Mouse (Mus musculus) lung, postnatal 10 days (tissue): ENCODE results near the gene Bsn.
"Not testable (repeated sequence)": the region's sequence is repeated elsewhere in the genome, so short reads cannot be mapped to it uniquely, and the experiment has no call there.

ENCODE experiments used
- DNase-seq: peaks from one replicate; pipeline ENCODE4 v3.0.0; 2021

Bsn gene

DNA sequence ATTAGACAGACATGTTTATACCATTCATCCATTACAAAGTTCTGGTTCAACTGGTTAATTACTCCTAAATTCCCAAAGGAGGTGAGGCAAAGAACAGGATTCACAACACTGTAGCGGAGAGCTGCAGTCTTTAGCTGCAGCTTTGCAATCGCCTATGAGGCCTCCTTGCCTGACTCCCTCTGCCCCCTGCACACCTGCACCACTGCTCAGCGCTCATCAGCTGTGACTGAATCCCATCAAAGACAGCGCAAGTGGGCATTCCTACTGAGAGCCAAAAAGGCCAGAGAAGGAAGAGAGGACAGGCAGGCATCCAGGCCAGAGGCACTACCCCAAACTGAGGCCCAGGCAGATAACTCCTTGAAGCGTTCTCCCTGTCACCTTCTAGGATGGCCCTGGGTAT lies 42.6 kb downstream of the Bsn start:
- no peak for DNase-seq

DNA sequence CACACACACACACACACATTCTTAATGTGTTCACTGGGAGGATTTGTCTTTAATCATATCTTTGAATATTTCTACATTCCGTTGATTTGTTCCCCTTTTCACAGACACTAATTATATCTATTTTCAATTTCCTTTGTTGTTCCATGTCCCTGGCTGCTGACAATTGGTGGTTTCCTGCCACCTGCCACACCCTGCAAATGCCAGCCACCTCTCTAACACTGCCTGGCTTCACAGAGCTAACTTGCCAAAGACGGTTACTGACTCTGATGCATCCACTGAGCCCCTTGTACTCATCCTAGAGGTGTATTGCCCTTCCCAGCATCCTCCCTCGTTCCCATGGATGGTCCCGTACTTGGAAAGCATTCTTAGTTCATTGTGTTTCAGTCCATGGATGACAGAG lies 43.7 kb downstream of the Bsn start:
- no peak for DNase-seq

DNA sequence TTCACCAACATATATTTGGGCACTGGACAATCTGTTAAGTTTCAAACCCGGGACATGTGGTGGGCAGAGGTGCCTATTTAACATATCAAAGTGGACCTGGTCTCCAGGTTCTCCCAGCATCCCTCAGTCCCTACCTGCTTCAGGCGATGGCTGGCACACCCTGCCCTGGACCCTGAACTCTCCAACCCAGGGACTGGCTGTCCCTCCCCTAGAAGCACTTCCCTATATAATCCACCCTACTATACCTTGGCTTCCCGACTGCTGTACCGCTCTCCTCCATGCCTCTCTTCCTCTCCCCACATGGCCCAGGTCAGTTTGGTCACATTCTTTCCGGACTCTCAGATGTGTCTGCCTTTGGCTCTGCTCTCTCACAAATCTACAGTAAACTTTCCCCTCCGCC lies 44.4 kb downstream of the Bsn start:
- no peak for DNase-seq

DNA sequence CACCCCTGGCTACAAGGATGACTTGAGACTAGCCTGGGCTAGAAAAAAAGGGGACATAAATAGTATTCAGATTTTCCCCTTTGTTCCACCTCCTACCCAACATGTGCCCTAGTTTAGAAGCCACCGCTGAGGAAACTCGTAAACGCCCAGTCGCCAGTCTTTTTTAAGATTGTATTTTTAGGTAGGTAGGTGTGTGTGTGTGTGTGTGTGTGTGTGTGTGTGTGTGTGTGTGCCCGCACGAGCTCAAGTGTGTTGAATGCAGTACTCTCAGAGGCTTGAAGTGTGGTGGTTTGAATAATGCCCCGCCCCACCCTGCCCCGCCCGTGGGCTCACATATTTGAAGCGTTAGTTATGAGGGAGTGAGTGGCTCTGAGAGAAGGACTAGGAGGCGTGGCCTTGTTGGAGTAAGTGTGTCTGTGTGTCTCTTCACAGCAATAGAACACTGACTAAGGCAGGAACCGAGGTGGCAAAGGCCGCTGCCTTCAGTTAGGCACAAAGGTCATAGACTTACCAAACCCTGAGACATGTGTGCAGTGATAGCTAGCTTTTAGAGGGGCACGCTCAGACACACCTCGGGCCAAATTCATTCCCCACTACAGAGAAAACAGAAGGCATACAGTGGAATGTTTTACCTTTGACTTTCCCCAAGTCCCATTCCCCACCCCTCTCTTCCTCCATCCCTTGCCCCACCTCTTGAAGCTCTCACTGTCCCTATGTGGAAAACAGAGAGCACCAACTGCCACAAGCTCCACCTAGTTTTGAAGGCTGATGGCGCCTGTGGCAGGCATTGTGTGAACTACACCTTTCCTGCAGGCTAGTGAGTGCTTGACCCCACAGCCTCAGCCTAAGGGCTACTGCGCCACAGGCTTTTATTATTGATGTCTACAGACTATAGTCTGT lies 45.6 kb downstream of the Bsn start:
- DNase-seq: peak; percentile 40

DNA sequence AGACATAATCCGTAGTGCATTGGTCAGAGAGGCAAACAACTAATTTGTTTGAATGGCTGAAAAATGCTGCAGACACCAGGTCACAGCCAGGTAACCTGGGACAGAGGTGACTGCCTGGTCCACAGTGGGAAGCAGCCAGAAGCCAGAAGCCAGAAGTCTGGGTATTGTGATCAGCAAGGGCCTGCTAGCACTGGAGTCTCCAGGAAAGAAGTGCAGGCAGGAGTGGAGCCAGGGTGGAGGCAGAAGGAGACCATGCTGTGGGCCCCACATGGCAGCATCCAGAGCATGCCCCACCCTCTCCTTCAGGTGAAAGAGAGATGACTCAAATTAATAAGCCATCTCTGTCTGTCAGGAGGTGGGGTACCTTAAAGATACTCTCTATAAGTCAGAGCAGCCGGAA lies 46.7 kb downstream of the Bsn start:
- DNase-seq: no peak

DNA sequence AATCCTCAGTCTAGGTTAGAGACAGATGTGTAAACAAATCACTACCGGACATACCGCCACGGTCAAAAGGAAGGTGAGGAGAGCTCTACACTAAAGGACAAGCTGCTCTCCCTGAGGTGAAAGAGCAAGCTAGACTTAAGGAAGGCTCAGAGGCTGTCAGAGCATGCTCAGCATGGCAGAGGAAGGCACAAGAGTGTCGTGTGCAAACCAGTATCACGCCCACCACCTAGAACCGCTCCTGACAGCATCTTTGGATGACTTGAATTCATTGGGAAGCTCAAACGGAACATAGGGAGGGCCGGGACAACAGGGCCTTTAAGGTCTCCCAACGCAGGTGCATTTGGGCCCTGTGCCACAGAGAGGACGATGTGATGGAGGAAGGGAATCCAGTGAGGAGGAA lies 48.8 kb downstream of the Bsn start:
- DNase-seq: no peak

DNA sequence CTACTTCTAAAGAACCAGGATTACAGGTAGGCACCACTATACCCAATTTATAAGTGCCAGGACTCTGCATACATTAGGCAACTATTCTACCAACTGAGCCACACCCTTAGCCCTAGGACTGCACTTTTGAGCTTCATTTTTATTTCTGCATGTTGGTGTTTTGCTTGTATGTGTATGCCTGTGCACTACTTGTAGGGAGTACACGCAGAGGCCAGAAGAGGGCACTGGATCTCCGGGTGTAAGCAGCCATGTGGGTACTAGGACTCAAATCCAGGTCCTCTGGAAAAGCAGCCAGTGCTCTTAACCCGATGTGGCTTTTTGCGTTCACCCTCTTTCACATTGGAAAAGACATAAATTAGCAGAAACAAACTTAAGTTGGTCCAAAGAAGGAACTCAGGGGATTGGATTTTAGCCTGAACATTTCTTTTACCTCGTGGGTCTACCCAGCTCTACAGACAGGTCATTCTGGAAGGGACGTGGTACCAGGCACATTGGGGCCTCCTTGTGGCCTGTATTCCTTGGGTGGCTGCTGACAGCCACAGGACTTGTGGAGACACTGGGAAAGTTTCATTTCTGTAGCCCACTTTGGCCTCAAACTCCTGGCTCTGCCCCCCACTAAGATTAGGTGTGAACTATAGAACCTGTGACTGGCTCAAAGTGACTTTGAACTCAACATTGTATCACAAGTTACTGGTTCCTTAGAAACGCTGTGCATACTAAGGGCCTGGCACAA lies 50.1 kb downstream of the Bsn start:
- no peak for DNase-seq

DNA sequence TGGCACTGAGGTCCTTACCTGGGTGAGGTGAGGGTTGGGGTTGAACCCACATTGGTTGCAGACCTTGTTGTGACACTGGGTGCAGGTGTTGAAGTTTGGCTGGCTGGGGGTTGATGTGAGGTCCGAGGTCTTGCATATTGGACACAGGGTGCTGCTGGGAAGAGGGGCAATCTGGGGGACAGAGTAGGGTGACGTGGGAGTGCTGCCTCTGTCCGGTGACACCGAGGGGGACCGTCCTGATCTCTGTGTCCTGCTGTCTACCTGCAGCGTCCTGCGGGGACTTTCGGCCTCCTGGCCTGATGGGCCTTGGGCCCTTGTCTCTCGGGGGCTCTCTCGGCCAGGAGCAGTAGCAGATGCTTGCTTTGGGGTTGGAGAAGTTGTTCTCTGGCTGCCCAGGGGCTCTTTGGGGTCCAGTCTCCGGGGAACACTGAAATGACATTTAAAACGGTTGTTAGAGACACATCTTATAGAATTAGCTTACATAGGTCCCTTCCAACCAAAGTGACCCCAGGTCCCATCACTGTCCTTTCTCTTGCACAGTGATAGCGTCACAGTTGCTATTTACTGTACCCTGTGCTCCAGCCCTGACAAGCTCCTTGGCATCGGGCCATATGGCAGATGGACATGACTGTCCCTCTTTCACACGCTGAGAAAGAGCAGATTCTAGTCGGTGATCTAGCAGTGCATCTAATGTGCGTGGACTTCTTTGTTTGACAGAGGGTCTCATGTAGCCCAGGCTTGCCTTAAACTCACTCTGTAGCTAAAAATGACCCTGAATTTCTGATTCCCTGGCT lies 50.8 kb downstream of the Bsn start:
- peak; percentile 27 for DNase-seq

DNA sequence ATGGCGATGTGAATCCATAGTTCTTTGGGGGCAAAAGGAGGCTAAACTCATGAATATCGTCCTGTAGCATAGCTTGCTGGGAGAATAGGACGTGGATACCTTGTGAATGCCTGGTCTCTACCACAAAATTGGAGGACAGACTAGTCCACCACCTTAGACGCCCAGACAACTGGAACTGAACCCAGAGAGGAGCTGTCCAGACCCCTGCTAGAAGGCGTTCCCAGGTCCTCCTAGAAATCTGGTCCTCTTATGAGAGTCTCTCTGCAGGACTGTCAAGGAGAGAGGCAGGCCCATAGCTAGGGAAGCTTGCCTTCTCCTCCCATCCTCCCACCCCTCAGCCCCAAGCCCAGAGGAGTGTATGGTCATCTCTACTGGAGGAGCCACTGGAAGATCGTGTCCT lies 52.1 kb downstream of the Bsn start:
- no peak for DNase-seq

DNA sequence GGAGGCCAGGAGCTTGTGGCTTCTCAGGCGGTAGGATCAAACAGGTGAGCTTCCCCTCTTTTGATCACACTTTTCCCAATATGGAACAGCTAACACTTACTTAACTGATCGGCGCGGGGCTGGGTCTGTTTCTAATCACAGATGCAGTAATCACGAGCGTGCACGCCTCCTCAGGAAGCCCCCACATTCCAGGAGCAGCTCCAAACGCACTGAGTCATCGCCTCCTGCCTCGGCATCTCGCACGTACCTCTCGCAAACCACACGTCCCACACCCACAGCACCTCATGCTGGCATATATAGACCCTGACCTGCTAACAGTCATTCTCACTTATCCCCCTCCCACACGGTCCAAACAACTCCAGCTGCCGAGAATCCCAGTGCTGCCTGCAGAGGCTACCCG lies 52.7 kb downstream of the Bsn start:
- DNase-seq: no peak

DNA sequence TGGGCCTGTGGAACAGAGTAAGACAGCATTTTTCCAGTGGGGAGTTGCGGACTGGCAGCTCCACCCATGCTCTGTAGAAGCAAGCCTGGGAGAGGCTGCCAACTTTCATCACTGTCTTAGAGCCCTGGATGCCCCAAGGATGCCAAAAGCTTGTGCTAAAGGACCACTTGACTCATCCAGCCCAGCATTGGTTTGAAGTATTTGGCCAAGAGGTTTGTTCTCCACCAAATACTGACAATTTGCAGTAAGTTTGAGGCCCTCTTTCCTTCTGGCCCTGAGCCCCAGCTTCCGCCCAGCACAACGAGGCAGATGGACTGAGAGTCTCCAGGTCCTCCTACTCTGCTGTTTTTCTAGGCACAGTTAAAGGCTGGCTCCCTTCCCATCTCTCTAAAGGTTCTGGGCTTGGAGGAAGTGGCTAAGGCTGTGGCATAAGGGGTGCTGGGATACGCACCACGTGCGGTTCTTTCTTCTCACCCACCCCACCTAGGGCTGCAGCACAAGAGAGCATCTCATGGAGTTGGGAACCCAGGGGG lies 53.2 kb downstream of the Bsn start:
- no peak for DNase-seq

DNA sequence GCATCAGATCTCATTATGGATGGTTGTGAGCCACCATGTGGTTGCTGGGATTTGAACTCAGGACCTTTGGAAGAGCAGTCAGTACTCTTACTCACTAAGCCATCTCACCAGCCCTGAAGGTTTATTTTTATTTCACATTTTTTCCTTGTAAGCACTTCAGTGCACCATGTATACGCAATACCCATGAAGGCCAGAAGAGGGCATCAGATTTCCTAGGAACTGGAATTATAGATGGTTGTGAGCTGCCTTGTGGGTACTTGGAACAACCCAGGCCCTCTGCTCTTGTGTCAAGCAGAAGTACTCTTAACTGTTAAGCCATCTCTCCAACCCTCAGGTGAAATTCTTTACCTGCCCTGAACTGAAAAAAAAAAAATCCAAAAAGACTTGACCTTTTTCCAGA lies 54.0 kb downstream of the Bsn start:
- peak; percentile 46 for DNase-seq

DNA sequence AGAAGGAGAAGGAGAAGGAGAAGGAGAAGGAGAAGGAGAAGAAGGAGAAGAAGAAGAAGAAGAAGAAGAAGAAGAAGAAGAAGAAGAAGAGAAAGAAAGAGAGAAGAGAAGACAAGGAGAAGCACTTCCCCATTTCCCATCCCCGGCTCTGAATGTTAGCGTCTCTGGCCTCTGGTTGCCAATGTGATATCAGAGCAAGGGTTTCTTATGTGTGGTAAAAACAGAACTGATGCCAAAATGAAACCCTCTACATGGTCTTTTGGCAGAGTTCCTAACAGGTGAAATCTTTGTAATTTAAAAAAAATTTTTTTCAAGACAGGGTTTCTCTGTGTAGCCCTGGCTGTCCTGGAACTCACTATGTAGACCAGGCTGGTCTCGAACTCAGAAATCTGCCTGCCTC lies 54.5 kb downstream of the Bsn start:
- DNase-seq: not testable (repeated sequence)

DNA sequence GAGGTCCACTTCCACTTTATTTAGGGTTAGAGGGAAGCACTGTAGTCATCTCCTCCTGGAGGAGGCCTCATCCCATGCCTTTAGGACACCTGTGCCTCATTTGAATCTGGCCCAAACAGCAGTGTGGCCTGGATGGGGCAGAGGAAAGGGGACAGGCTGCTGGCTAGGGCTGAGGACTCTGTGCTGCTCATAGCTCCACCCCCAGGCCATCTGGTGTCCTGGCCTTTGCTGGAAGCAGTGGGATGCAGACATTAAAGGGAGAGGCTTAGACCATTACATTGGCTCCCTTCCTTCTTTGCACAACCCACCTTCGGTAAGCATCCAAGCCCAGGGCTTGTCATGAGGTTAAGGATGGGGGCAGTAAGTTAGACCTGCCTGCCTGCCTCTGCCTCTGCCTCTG lies 56.7 kb downstream of the Bsn start:
- DNase-seq: no peak

DNA sequence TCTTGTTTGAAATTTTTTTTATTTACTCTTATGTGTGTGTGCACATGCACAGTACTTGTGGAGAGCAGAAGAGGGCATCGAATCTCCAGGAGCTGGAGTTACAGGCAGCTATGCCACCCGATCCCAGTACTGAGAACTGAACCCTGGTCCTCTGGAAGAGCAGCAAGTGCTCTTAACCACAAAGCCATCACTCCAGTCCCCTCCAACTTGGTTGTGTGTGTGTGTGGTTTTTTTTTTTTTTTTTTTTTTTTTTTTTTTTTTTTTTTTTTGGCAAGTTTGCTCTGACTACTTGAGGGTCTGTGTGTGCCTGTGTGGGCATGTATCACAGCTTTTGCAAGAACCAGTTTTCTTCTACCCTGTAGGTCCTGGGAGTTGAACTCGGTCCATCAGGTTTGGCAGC lies 57.8 kb downstream of the Bsn start:
- no peak for DNase-seq

DNA sequence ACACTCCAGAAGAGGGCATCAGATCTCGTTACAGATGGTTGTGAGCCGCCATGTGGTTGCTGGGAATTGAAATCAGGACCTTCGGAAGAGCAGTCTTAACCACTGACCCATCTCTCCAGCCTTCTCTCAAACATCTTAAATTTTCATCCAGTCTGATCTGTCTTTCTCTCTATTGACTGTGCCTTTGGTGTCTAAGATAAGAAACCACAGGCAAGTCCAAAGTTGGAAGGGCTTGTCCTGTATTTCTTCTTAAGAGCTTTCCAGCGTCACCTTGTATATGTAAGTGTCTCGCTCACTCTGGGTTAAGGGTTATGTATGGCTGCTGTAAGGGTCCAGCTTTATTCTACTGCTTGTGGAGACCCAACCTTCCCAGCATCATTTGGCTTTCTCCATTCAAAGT lies 58.7 kb downstream of the Bsn start:
- DNase-seq: no peak

DNA sequence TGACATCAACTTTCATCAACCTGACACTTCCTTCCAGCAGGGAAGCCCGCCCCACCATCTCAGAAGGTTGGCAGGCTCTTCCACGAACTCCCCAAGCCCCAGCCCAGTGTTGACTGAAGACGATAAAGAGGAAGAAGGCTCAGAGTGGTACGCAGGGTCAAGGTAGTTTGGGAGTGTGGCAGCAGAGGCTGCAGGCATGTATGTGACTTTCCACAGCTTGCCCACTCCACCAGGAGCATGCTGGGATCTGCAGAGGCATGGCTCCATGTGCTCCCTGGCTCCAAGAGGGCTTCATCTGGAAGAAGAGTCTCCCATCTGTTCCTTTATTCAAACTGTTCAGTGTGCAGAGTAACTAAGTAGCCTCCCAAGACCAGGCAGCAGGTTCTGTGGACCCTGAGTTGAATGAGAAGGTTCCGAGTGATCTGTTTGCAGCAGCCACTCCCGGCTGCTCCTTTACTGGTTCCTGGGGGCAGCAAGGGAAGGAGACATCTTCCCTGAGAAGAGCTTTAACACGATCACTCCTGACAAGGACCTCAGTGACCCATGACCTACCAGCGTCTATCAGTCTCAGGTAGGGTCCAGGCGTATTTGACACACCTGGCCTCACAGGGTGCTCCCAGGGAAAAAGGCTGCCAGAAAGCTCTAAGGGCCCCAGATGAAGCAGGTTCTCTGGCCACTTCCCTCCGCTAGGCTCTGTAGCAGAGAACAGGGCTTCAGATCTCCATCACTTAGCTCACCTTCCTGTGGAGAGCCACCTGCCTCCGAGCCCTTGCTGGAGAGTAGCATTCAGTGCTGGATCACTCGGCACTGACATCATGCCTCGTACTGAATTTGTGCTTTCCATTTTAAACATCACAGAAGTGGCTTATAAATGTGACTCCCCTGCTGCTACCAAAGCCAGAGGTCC lies 60.9 kb downstream of the Bsn start:
- DNase-seq: no peak

DNA sequence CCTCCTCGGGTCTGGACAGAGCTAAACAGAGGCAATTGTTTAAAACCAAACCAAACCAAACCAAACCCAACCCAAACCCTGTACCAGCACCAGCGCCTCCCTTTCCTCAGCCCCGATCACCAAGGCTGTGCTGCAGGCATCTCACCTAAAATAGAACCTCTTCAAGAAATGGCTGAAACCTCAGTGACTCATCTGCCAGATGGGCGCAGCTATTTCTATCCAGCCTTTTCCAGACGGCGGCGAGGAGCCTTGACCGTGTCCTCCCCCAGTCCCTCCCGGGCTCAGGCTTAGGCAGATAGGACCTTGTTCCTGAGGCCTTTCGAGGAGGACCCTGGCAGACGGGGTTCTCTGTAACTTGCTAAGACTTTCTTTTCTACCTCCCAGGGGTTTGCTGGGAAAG lies 61.9 kb downstream of the Bsn start:
- DNase-seq: no peak

DNA sequence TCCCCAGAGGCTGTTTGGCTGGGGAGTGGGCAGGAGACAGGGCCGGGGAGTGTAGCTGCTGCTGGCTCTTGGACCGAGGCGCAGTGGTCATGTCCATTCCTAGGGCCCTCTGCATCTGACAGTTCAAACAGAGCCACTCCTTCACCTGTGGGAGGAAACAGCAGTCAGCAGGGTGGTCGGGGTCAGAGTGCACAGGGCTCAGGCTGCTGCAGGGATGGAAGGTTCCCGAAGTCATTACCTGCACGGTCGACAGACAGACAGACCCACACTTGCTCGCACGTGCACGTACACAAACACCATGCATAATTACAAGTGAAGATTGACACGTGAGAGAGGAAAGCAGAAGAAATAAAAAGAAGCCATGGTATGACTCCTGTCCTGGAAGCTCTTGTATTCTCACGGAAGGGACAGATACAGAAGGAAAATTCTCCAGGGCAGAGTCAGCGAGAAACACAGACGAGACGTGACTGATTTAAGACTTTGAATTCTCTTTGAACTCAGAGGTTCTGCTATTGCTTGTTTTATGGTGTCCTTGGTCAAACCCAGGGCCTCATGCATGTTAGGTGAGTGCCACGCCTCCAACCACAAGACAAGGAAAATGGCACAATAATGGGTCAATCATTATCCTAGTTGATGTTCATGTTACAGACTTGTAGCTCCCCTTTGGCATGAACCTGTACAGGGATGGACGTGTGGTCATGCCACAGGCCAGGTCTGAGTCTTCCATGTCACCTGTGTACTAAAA lies 63.6 kb downstream of the Bsn start:
- DNase-seq: no peak

DNA sequence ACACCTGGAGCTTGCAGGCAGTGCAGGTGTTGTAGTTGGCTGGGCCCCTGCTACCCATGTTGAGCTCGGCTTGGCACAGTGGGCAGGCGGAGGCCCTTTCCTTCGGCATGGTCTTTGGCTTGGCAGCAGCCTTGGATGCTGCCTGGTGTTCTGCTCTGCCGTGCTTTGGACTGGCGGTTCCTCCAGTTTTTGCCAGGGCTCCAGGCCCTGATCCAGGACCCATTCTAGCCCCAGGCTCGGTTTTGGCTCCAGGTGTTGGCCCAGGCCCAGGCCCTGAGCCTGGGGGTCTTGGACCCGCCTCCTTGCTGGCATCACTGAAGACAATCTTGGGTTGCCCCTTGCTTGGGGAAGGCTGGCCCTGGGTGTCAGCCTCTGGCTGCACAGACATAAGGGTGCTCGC lies 64.5 kb downstream of the Bsn start:
- DNase-seq: no peak

DNA sequence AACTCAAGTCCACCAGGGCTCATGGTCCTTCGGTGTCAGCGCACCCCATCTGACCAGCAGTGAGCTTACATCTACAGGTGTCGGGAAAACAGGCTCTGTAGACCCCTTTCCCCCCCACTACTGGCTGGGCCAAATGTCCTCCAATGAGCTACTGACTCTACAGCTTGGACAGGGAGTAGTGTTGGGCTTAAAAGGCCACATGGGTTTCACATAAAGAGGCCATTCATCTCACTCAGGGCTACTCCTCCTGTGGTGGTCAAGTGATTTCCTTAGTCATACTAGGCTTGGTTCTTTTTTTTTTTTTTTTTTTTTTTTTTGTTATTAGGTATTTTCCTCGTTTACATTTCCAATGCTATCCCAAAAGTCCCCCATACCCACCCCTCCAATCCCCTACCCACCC lies 66.3 kb downstream of the Bsn start:
- no peak for DNase-seq
